Comparison of ENCODE assay signal across 8 mouse cellular contexts in the genomic region with DNA sequence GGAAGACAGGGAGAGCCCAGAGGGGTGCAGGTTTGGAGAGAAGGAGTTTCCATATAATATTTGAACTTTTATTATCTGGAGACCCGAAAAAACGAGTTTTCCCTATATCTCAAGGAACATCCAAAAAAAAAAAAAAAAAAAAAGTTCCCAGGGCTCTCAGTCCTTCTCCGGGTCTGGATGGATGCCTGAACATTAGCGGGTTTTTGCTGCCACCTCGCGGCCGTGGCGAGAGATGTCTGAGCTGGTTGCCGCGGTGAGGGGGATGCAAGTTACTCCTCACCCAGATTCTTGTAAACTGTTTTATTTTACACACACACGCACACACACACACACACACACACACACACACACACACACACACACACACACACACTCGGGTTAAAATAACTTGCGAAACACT. TPM values are rescaled to one million over a fixed set of nuclear protein-coding genes. Genes with fewer than 3 reads are reported as not detected.
DNase-seq lines count a peak whose midpoint lies in the region; ATAC-seq lines count a peak whose summit lies in the region.

No protein-coding gene starts in this region.

- H3K4me1 ChIP-seq in heart, embryonic 12.5 days (replicated peaks), result no peaks in the 10 kb centered on the region

- H3K9ac ChIP-seq in heart, embryonic 12.5 days, result no peak overlapping the region

- H3K4me3 ChIP-seq in heart, embryonic 12.5 days, result no peak overlapping the region

- H3K27me3 ChIP-seq in heart, embryonic 12.5 days (replicated peaks), result peaks cover 74% of the 10 kb centered on the region

- no peaks in the 10 kb centered on the region for H3K36me3 ChIP-seq in heart, embryonic 12.5 days

- peak; percentile 67 to 93 for DNase-seq in heart, adult 18-20 months
- peak; percentile 75 for DNase-seq in adrenal gland, adult 2 months
- DNase-seq in embryo, embryonic 9.5 days (ENCODE audit: extremely low spot score), result peak; percentile 86
- DNase-seq in heart, adult 9 months (ENCODE audit: low spot score in 2 of 2), result peak; percentile 33 to 53
- DNase-seq in layer of hippocampus, adult 9-10 months (ENCODE audit: low spot score), result peak; percentile 55
- peak; percentile 75 for DNase-seq in lung, postnatal 36 days
- DNase-seq in spleen, postnatal 10 days (ENCODE audit: low spot score in 2 of 2), result peak; percentile 24 to 72

- ATAC-seq in heart, embryonic 12.5 days (ENCODE audit: insufficient number of reproducible peaks, low FRiP score), result no peak

- no peak overlapping the region for H3K27ac ChIP-seq in heart, embryonic 12.5 days (ENCODE audit: poor library complexity, severe bottlenecking)

- H3K9me3 ChIP-seq in heart, embryonic 12.5 days (replicated peaks), result no peaks in the 10 kb centered on the region

- no peak overlapping the region for H3K4me2 ChIP-seq in heart, embryonic 12.5 days

- 1% methylated on average over 13 of the region's 13 CpGs for WGBS in heart, embryonic 12.5 days

RNA-seq across cellular contexts. Expression of gene Six3, which starts 20.2 kb away (rescaled TPM):
- not detected for total RNA-seq in heart, adult 18-20 months (2021)
- polyA plus RNA-seq in heart, embryonic 12.5 days (2016; fragmentation: Nextera tagmentation; extraction: Ambion mirVana), result not detected in 2 replicates
- total RNA-seq in adrenal gland, adult 2 months (2021), result not detected
- not detected in 2 replicates for polyA plus RNA-seq in adrenal gland, adult 2 months (2012; rRNA removed)

RNA-seq across cellular contexts. Expression of gene Six2, which starts 54.5 kb away (rescaled TPM):
- total RNA-seq in heart, adult 18-20 months (2021), result under 1 TPM; 0.26 to 0.32 TPM
- polyA plus RNA-seq in heart, embryonic 12.5 days (2016; fragmentation: Nextera tagmentation; extraction: Ambion mirVana), result 0.18 and 0.26 TPM in 2 replicates
- not detected for total RNA-seq in adrenal gland, adult 2 months (2021)
- 0.12 and 0.18 TPM in 2 replicates for polyA plus RNA-seq in adrenal gland, adult 2 months (2012; rRNA removed)
